Mouse (Mus musculus): ENCODE results near the gene Sphkap.

Gene Sphkap

GRCm38 (mm10) chr1:83285866-83286265 is 122.1 kb downstream of the Sphkap start:
- DNase-seq = no peak

GRCm38 (mm10) chr1:83277044-83277443 is 131.0 kb downstream of the Sphkap start:
- DNase-seq = no peak

- no peak for DNase-seq
These were observed 131.4 kb downstream of the Sphkap start for GRCm38 (mm10) chr1:83276637-83277036.

DNA sequence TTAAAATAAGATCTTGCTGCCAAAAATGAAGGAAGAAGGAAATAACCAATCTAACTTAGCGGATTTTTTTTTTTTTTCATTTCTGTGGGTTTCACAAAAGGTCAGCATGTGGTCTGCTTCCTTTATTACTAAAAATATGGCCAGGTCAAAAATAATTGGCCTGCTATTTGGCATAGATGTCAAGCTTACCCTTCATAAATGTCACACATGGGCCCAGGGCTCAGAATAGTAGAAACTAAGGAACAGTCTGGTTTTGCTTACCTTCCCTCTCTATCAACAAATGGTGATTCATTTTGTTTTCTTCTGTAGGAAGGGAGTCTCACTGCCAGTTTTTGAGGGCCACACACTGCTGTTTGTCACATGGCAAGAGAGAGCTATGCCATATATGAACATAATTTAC is 156.3 kb downstream of the Sphkap start:
- DNase-seq = no peak

DNA sequence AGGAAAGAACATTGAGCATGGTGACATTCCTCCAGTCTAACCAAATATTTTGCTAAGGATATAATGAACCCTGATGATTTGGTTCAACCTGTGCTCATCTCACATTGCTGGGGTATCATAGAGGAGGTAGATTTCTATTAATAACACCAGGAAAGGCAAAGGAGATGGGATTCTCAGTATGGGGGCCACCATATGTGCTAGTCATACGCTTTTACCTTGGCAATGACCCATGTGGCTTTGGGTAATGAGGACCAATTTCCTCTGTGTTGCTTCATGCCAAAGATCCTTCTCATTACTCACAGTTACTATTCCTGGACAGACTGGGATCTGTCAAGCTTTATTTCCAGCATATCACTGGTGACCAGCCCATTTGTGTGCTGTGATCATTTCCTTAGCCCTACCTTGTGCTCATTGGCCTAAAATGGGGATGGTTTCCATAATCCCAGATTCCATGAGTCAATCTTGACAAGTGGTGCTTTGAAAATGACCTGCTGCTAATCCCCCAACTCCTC is 159.7 kb downstream of the Sphkap start:
- no peak for DNase-seq

- DNase-seq = no peak
These were observed 180.1 kb downstream of the Sphkap start for GRCm38 (mm10) chr1:83227946-83228345.

GRCm38 (mm10) chr1:83224423-83224960 is 183.5 kb downstream of the Sphkap start:
- DNase-seq = no peak

- DNase-seq = no peak
These were observed 184.9 kb downstream of the Sphkap start for GRCm38 (mm10) chr1:83223072-83223471.

GRCm38 (mm10) chr1:83218260-83218659 is 189.7 kb downstream of the Sphkap start:
- DNase-seq = no peak

- DNase-seq = no peak
These were observed 198.0 kb downstream of the Sphkap start for GRCm38 (mm10) chr1:83209981-83210380.

Measured in thymus, postnatal 25 days (tissue).